Mouse (Mus musculus) spleen, adult 2 months (tissue): ENCODE results near the gene Sipa1l1.

Source experiments
- CTCF ChIP-seq: fragments of 200-500 bp; IDR thresholded peaks from 2 replicates; pipeline ENCODE4 v1.5.1; 2011; ENCODE audit warnings: mild to moderate bottlenecking, inconsistent platforms; ENCODE audit not compliant: insufficient read depth, insufficient read length, insufficient replicate concordance; ENCODE audit errors: extremely low read depth
- POLR2A ChIP-seq: fragments of 200-500 bp; IDR thresholded peaks from 2 replicates; pipeline ENCODE4 v1.6.1; 2011; ENCODE audit warnings: low read depth, low read length, inconsistent platforms

DNA sequence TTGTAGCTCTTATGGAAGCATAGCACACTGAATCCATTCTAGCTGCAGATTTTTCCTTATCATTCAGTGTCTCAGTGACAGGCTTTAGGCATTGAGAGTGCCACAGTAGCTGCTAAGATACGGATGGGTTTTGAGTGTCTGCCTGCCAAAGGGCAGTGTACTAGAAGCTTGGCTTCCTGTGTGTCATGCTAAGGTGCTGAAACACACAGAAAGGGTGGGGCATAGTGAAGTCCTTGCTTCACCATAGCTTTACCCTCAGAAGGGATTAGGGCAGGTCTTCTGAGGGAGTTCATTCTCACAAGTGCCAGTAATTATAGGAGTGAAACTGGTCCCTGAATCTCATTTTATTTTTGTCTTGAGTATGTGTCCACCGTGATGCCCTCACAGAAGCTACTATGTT, 82.2 kb downstream of the Sipa1l1 start:
- no peak for TF ChIP-seq CTCF
- no peak for TF ChIP-seq POLR2A
